Mouse (Mus musculus): ENCODE measurements around the gene Samsn1.
"Not testable (repeated sequence)": the region's sequence is repeated elsewhere in the genome, so short reads cannot be mapped to it uniquely, and the experiment has no call there.

Gene Samsn1

GRCm38 (mm10) chr16:75878885-75879284, 143.2 kb downstream of the Samsn1 start:
- in situ Hi-C loops (cut with MboI), result no loop called here

GRCm38 (mm10) chr16:75877170-75877569, 144.9 kb downstream of the Samsn1 start:
- in situ Hi-C loops (cut with MboI), result no loop called here

- in situ Hi-C loops (cut with MboI), result no loop called here
Measured at GRCm38 (mm10) chr16:75875896-75876295, 146.2 kb downstream of the Samsn1 start.

GRCm38 (mm10) chr16:75874508-75874907, 147.6 kb downstream of the Samsn1 start:
- in situ Hi-C loops (cut with MboI), result no loop called here

GRCm38 (mm10) chr16:75872241-75872640, 149.8 kb downstream of the Samsn1 start:
- in situ Hi-C loops (cut with MboI), result no loop called here

- in situ Hi-C loops (cut with MboI), result no loop called here
Measured at GRCm38 (mm10) chr16:75867400-75867799, 154.7 kb downstream of the Samsn1 start.

- in situ Hi-C loops (cut with MboI), result no loop called here
Measured at GRCm38 (mm10) chr16:75865505-75865904, 156.6 kb downstream of the Samsn1 start.

GRCm38 (mm10) chr16:75864673-75865072, 157.4 kb downstream of the Samsn1 start:
- in situ Hi-C loops (cut with MboI), result no loop called here

- in situ Hi-C loops (cut with MboI), result no loop called here
Measured at GRCm38 (mm10) chr16:75856343-75856742, 165.7 kb downstream of the Samsn1 start.

- in situ Hi-C loops (cut with MboI), result no loop called here
Measured at GRCm38 (mm10) chr16:75855402-75855801, 166.7 kb downstream of the Samsn1 start.

- in situ Hi-C loops (cut with MboI), result no loop called here
Measured at GRCm38 (mm10) chr16:75853556-75854271, 168.4 kb downstream of the Samsn1 start.

GRCm38 (mm10) chr16:75852485-75852884, 169.6 kb downstream of the Samsn1 start:
- in situ Hi-C loops (cut with MboI), result no loop called here

- in situ Hi-C loops (cut with MboI), result no loop called here
Measured at GRCm38 (mm10) chr16:75849039-75849438, 173.0 kb downstream of the Samsn1 start.

GRCm38 (mm10) chr16:75843653-75844062, 178.4 kb downstream of the Samsn1 start:
- in situ Hi-C loops (cut with MboI), result no loop called here

GRCm38 (mm10) chr16:75843031-75843430, 179.1 kb downstream of the Samsn1 start:
- in situ Hi-C loops (cut with MboI), result no loop called here

- in situ Hi-C loops (cut with MboI), result no loop called here
Measured at GRCm38 (mm10) chr16:75842569-75842968, 179.5 kb downstream of the Samsn1 start.

GRCm38 (mm10) chr16:75837728-75838451, 184.2 kb downstream of the Samsn1 start:
- in situ Hi-C loops (cut with MboI), result no loop called here

- in situ Hi-C loops (cut with MboI), result no loop called here
Measured at GRCm38 (mm10) chr16:75831390-75831789, 190.7 kb downstream of the Samsn1 start.

- in situ Hi-C loops (cut with MboI), result not testable (repeated sequence)
Measured at GRCm38 (mm10) chr16:75826949-75827348, 195.1 kb downstream of the Samsn1 start.

GRCm38 (mm10) chr16:75826498-75826897, 195.6 kb downstream of the Samsn1 start:
- in situ Hi-C loops (cut with MboI), result no loop called here

- in situ Hi-C loops (cut with MboI), result no loop called here
Measured at GRCm38 (mm10) chr16:75823226-75823625, 198.9 kb downstream of the Samsn1 start.

- in situ Hi-C loops (cut with MboI), result no loop called here
Measured at GRCm38 (mm10) chr16:75820963-75821362, 201.1 kb downstream of the Samsn1 start.

Data from mature B cell (primary cell).